Mouse (Mus musculus) CD4-positive, CD25-positive, alpha-beta regulatory T cell, adult 4 months (primary cell): ENCODE data around the gene Ccng1. TPM values are rescaled to one million over a fixed set of nuclear protein-coding genes. Genes with fewer than 3 reads are reported as not detected.
"Not testable (repeated sequence)": the region's sequence is repeated elsewhere in the genome, so short reads cannot be mapped to it uniquely, and the experiment has no call there.

Experiments
- ATAC-seq: one replicate; pipeline ENCODE4 v1.8.0; 2017
- polyA plus RNA-seq, 2 experiments: library from polyadenylated mRNA; unstranded; fragments of 100-300 nt; shearing (Covaris generic); gene quantifications; one replicate each; pipeline ENCODE4 v1.2.1; 2017

Ccng1 gene
- polyA plus RNA-seq, 2 experiments from 2014 or later: 60.0 to 72.4 TPM

GRCm38 (mm10) chr11:40718324-40718723 is 36.8 kb downstream of the Ccng1 start:
- peak; percentile 91 for ATAC-seq

GRCm38 (mm10) chr11:40715524-40715923 is 39.6 kb downstream of the Ccng1 start:
- ATAC-seq: no peak

DNA sequence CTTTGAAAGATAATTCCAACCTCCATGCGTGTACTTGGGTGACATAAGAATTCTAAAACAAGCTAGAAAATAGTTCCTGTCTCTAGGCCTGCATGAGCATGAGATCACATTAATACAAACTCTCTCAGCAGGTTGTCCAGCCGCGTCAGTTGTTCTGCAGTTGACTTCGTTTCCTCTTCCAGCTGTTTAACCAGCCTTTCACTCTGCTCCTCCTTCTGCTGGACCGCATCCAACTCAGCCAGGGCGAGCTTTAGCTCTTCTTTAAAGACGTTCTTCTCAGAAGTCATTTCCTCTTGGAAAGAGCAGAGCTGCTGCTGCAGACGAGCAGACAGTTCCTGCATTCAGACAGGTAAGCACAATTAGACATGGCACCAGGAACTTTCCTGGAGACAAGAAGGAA is 41.3 kb downstream of the Ccng1 start:
- no peak for ATAC-seq

- not testable (repeated sequence) for ATAC-seq
Observed at GRCm38 (mm10) chr11:40709899-40710298, 45.2 kb downstream of the Ccng1 start.

Other genes starting within 250 kb of the Ccng1 start
- 100 to 1,000 TPM; 238 to 255 TPM for gene Mat2b, start 60.1 kb downstream of the Ccng1 start, polyA plus RNA-seq
- 1 to 10 TPM; 3.6 to 7.1 TPM for gene Hmmr, start 21.9 kb downstream of the Ccng1 start, polyA plus RNA-seq
- 10 to 100 TPM; 44.7 to 46.5 TPM for gene Nudcd2, start 21.6 kb downstream of the Ccng1 start, polyA plus RNA-seq